Mouse (Mus musculus): Measurements from ENCODE around the gene Gpr142. TPM values are rescaled to one million over a fixed set of nuclear protein-coding genes. Genes with fewer than 3 reads are reported as not detected.

Gene Gpr142
- polyA plus RNA-seq, 1 experiment from 2014 or later = 0.19 TPM

GRCm38 (mm10) chr11:114821325-114821724 lies 22.6 kb downstream of the Gpr142 start:
- peaks cover 21% of the 10 kb centered on the region for H3K4me1 ChIP-seq (ENCODE audit: control insufficient read depth, insufficient read depth, low read length)

GRCm38 (mm10) chr11:114822727-114823126 lies 24.0 kb downstream of the Gpr142 start:
- peak; percentile 49 for ATAC-seq (ENCODE audit: low FRiP score, low TSS enrichment)
- no peaks in the 10 kb centered on the region for H3K27me3 ChIP-seq (ENCODE audit: control insufficient read depth, insufficient read depth, low read length)
- peak overlapping the region; percentile 10; the same call in 1 of the 2 replicates for H3K4me2 ChIP-seq (replicated peaks; ENCODE audit: low read depth, low read length)
- H3K4me1 ChIP-seq (ENCODE audit: control insufficient read depth, insufficient read depth, low read length) = peaks cover 28% of the 10 kb centered on the region
- no peak overlapping the region for H3K4me3 ChIP-seq (ENCODE audit: low read length)
- 40% methylated on average over 12 of the region's 12 CpGs for WGBS
- no peaks in the 10 kb centered on the region for H3K36me3 ChIP-seq (ENCODE audit: control insufficient read depth, insufficient read depth, low read length)
- no peak overlapping the region for H3K9ac ChIP-seq (ENCODE audit: low read depth, low read length)
- H3K9me3 ChIP-seq (ENCODE audit: control insufficient read depth, low read length) = no peaks in the 10 kb centered on the region
- H3K27ac ChIP-seq (ENCODE audit: low read depth, low read length) = peak overlapping the region; percentile 53

More at GRCm38 (mm10) chr11:114821325-114821724, 22.6 kb downstream of the Gpr142 start:
- H3K27ac ChIP-seq (ENCODE audit: low read depth, low read length) = no peak overlapping the region
- H3K27me3 ChIP-seq (ENCODE audit: control insufficient read depth, insufficient read depth, low read length) = no peaks in the 10 kb centered on the region
- no peaks in the 10 kb centered on the region for H3K36me3 ChIP-seq (ENCODE audit: control insufficient read depth, insufficient read depth, low read length)
- no peaks in the 10 kb centered on the region for H3K9me3 ChIP-seq (ENCODE audit: control insufficient read depth, low read length)
- ATAC-seq (ENCODE audit: low FRiP score, low TSS enrichment) = no peak
- no peak overlapping the region for H3K4me3 ChIP-seq (ENCODE audit: low read length)
- WGBS = 56% methylated on average over 1 of the region's 1 CpGs
- no peak overlapping the region for H3K9ac ChIP-seq (ENCODE audit: low read depth, low read length)
- no peak overlapping the region for H3K4me2 ChIP-seq (replicated peaks; ENCODE audit: low read depth, low read length)

- 5% methylated on average over 11 of the region's 11 CpGs for WGBS
- Histone ChIP-seq H3K36me3 (ENCODE audit: control insufficient read depth, insufficient read depth, low read length) (no peaks in the 10 kb centered on the region), H3K27me3 (ENCODE audit: control insufficient read depth, insufficient read depth, low read length) (no peaks in the 10 kb centered on the region), H3K4me3 (ENCODE audit: low read length) (no peak overlapping the region), H3K9ac (ENCODE audit: low read depth, low read length) (no peak overlapping the region), H3K4me2 (replicated peaks; ENCODE audit: low read depth, low read length) (no peak overlapping the region; the same call in 1 of the 2 replicates), H3K27ac (ENCODE audit: low read depth, low read length) (peak overlapping the region; percentile 53), H3K4me1 (ENCODE audit: control insufficient read depth, insufficient read depth, low read length) (peaks cover 28% of the 10 kb centered on the region), H3K9me3 (ENCODE audit: control insufficient read depth, low read length) (no peaks in the 10 kb centered on the region)
- ATAC-seq (ENCODE audit: low FRiP score, low TSS enrichment) = peak; percentile 56
Observed at GRCm38 (mm10) chr11:114823199-114823725, 24.5 kb downstream of the Gpr142 start.

- Histone ChIP-seq H3K9ac (ENCODE audit: low read depth, low read length) (no peak overlapping the region), H3K4me3 (ENCODE audit: low read length) (no peak overlapping the region), H3K4me2 (replicated peaks; ENCODE audit: low read depth, low read length) (no peak overlapping the region), H3K9me3 (ENCODE audit: control insufficient read depth, low read length) (no peaks in the 10 kb centered on the region), H3K36me3 (ENCODE audit: control insufficient read depth, insufficient read depth, low read length) (no peaks in the 10 kb centered on the region), H3K27me3 (ENCODE audit: control insufficient read depth, insufficient read depth, low read length) (no peaks in the 10 kb centered on the region), H3K27ac (ENCODE audit: low read depth, low read length) (peak overlapping the region; percentile 37; the same call in 1 of the 2 replicates), H3K4me1 (ENCODE audit: control insufficient read depth, insufficient read depth, low read length) (peaks cover 34% of the 10 kb centered on the region)
- ATAC-seq (ENCODE audit: low FRiP score, low TSS enrichment) = no peak
- WGBS = 39% methylated on average over 5 of the region's 5 CpGs
Observed at GRCm38 (mm10) chr11:114826686-114827085, 28.0 kb downstream of the Gpr142 start.

- H3K9me3 ChIP-seq (ENCODE audit: control insufficient read depth, low read length) = no peaks in the 10 kb centered on the region
- peaks cover 29% of the 10 kb centered on the region for H3K4me1 ChIP-seq (ENCODE audit: control insufficient read depth, insufficient read depth, low read length)
- peak overlapping the region; percentile 49 for H3K4me2 ChIP-seq (replicated peaks; ENCODE audit: low read depth, low read length)
- H3K9ac ChIP-seq (ENCODE audit: low read depth, low read length) = peak overlapping the region; percentile 62
- WGBS = 6% methylated on average over 24 of the region's 24 CpGs
- H3K27me3 ChIP-seq (ENCODE audit: control insufficient read depth, insufficient read depth, low read length) = no peaks in the 10 kb centered on the region
- H3K36me3 ChIP-seq (ENCODE audit: control insufficient read depth, insufficient read depth, low read length) = no peaks in the 10 kb centered on the region
- peak overlapping the region; percentile 14 for H3K4me3 ChIP-seq (ENCODE audit: low read length)
- ATAC-seq (ENCODE audit: low FRiP score, low TSS enrichment) = peak; percentile 93
- H3K27ac ChIP-seq (ENCODE audit: low read depth, low read length) = peak overlapping the region; percentile 94
Observed at GRCm38 (mm10) chr11:114829499-114830432, 31.0 kb downstream of the Gpr142 start.

GRCm38 (mm10) chr11:114830433-114830773 lies 31.7 kb downstream of the Gpr142 start:
- H3K9ac ChIP-seq (ENCODE audit: low read depth, low read length) = no peak overlapping the region
- H3K9me3 ChIP-seq (ENCODE audit: control insufficient read depth, low read length) = no peaks in the 10 kb centered on the region
- no peaks in the 10 kb centered on the region for H3K36me3 ChIP-seq (ENCODE audit: control insufficient read depth, insufficient read depth, low read length)
- 13% methylated on average over 8 of the region's 8 CpGs for WGBS
- no peak overlapping the region for H3K4me3 ChIP-seq (ENCODE audit: low read length)
- H3K27me3 ChIP-seq (ENCODE audit: control insufficient read depth, insufficient read depth, low read length) = no peaks in the 10 kb centered on the region
- H3K4me1 ChIP-seq (ENCODE audit: control insufficient read depth, insufficient read depth, low read length) = peaks cover 29% of the 10 kb centered on the region
- ATAC-seq (ENCODE audit: low FRiP score, low TSS enrichment) = peak; percentile 52
- H3K27ac ChIP-seq (ENCODE audit: low read depth, low read length) = peak overlapping the region; percentile 94
- H3K4me2 ChIP-seq (replicated peaks; ENCODE audit: low read depth, low read length) = peak overlapping the region; percentile 49

GRCm38 (mm10) chr11:114833166-114833565 lies 34.4 kb downstream of the Gpr142 start:
- no peak overlapping the region for H3K9ac ChIP-seq (ENCODE audit: low read depth, low read length)
- ATAC-seq (ENCODE audit: low FRiP score, low TSS enrichment) = no peak
- H3K9me3 ChIP-seq (ENCODE audit: control insufficient read depth, low read length) = no peaks in the 10 kb centered on the region
- WGBS = 59% methylated on average over 5 of the region's 5 CpGs
- peaks cover 35% of the 10 kb centered on the region for H3K4me1 ChIP-seq (ENCODE audit: control insufficient read depth, insufficient read depth, low read length)
- no peak overlapping the region for H3K4me2 ChIP-seq (replicated peaks; ENCODE audit: low read depth, low read length)
- no peaks in the 10 kb centered on the region for H3K36me3 ChIP-seq (ENCODE audit: control insufficient read depth, insufficient read depth, low read length)
- H3K4me3 ChIP-seq (ENCODE audit: low read length) = no peak overlapping the region
- H3K27ac ChIP-seq (ENCODE audit: low read depth, low read length) = no peak overlapping the region
- H3K27me3 ChIP-seq (ENCODE audit: control insufficient read depth, insufficient read depth, low read length) = no peaks in the 10 kb centered on the region

GRCm38 (mm10) chr11:114843818-114844463 lies 45.2 kb downstream of the Gpr142 start:
- 2% methylated on average over 8 of the region's 8 CpGs for WGBS

More at GRCm38 (mm10) chr11:114843818-114844463, 45.2 kb downstream of the Gpr142 start:
- Histone ChIP-seq H3K9ac (ENCODE audit: low read depth, low read length) (peak overlapping the region; percentile 34), H3K27ac (ENCODE audit: low read depth, low read length) (peak overlapping the region; percentile 89), H3K9me3 (ENCODE audit: control insufficient read depth, low read length) (peaks cover 3% of the 10 kb centered on the region; the same call in 1 of the 2 replicates), H3K4me3 (ENCODE audit: low read length) (no peak overlapping the region), H3K36me3 (ENCODE audit: control insufficient read depth, insufficient read depth, low read length) (no peaks in the 10 kb centered on the region), H3K4me2 (replicated peaks; ENCODE audit: low read depth, low read length) (no peak overlapping the region), H3K4me1 (ENCODE audit: control insufficient read depth, insufficient read depth, low read length) (peaks cover 27% of the 10 kb centered on the region), H3K27me3 (ENCODE audit: control insufficient read depth, insufficient read depth, low read length) (no peaks in the 10 kb centered on the region)
- peak; percentile 68 for ATAC-seq (ENCODE audit: low FRiP score, low TSS enrichment)
